Mouse (Mus musculus): ENCODE data around the gene Ccdc110. TPM values are rescaled to one million over a fixed set of nuclear protein-coding genes. Genes with fewer than 3 reads are reported as not detected.

The Ccdc110 gene
- total and polyA plus RNA-seq, 3 experiments = not detected

DNA sequence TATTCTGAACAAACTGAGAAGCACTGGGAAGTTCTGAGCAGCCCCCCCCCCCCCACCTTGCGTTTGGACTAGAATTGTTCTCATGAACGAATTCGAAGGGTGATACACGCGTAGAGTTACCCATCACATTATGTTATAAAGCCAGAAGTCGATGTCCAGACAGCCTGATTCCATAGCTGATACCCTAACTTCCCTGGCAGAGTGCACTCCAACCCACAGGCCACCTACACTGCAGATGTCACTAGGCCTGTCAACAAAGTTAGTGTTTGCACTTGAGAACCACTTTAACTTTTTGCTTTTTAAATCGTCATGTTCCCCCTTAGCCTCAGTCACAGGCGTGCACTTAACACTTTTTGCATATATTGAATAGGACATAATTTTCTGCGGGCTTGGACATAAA lies 2.6 kb downstream of the Ccdc110 start:
- TF ChIP-seq JUND (IDR thresholded peaks at IDR 0.05; ENCODE audit: low read depth, low read length) (no peak), GABPA (IDR thresholded peaks at IDR 0.05; ENCODE audit: low read depth, low read length) (no peak), CTCF (IDR thresholded peaks at IDR 0.05 in 2 of 3, conservative IDR thresholded peaks at IDR 0.05 in 1 of 3; ENCODE audit: control insufficient read depth in 1 of 3, insufficient read depth in 1 of 3, low read depth in 2 of 3, low read length in 3 of 3, poor library complexity in 1 of 3, severe bottlenecking in 1 of 3) (no peak), SIN3A (IDR thresholded peaks at IDR 0.05; ENCODE audit: low read length) (no peak)
- no peak for DNase-seq (ENCODE audit: low read depth, low spot score)
- Histone ChIP-seq H3K27ac (ENCODE audit: control insufficient read depth, low read depth, low read length) (no peak overlapping the region), H3K79me2 (ENCODE audit: control insufficient read depth, insufficient read depth, low read length, poor library complexity) (no peaks in the 10 kb centered on the region), H3K4me3 (ENCODE audit: control insufficient read depth in 1 of 2, insufficient read depth in 1 of 2, low read depth in 2 of 2, low read length in 2 of 2) (no peak overlapping the region), H3K9me3 (replicated peaks; ENCODE audit: insufficient read depth, low read length) (no peaks in the 10 kb centered on the region), H3K27me3 (ENCODE audit: control insufficient read depth in 1 of 2, insufficient read depth in 2 of 2, low read length in 2 of 2) (peaks cover 0 to 2% of the 10 kb centered on the region in 2 experiments; a peak in 1 of 4 replicates), H3K9ac (ENCODE audit: control insufficient read depth, low read depth, low read length, poor library complexity, severe bottlenecking) (no peak overlapping the region), H3K36me3 (ENCODE audit: control insufficient read depth in 1 of 2, insufficient read depth in 2 of 2, low read length in 2 of 2) (no peaks in the 10 kb centered on the region), H3K4me1 (ENCODE audit: control insufficient read depth in 1 of 2, insufficient read depth in 2 of 2, low read length in 2 of 2) (no peaks in the 10 kb centered on the region)

- Histone ChIP-seq H3K27ac (ENCODE audit: control insufficient read depth, low read depth, low read length) (no peak overlapping the region), H3K9me3 (replicated peaks; ENCODE audit: insufficient read depth, low read length) (no peaks in the 10 kb centered on the region), H3K27me3 (ENCODE audit: control insufficient read depth in 1 of 2, insufficient read depth in 2 of 2, low read length in 2 of 2) (no peaks in the 10 kb centered on the region; a peak in 1 of 4 replicates), H3K4me1 (ENCODE audit: control insufficient read depth in 1 of 2, insufficient read depth in 2 of 2, low read length in 2 of 2) (no peaks in the 10 kb centered on the region), H3K36me3 (ENCODE audit: control insufficient read depth in 1 of 2, insufficient read depth in 2 of 2, low read length in 2 of 2) (no peaks in the 10 kb centered on the region), H3K9ac (ENCODE audit: control insufficient read depth, low read depth, low read length, poor library complexity, severe bottlenecking) (no peak overlapping the region), H3K4me3 (ENCODE audit: control insufficient read depth in 1 of 2, insufficient read depth in 1 of 2, low read depth in 2 of 2, low read length in 2 of 2) (no peak overlapping the region), H3K79me2 (ENCODE audit: control insufficient read depth, insufficient read depth, low read length, poor library complexity) (no peaks in the 10 kb centered on the region)
- no peak for DNase-seq (ENCODE audit: low read depth, low spot score)
- TF ChIP-seq POLR2AphosphoS5 (IDR thresholded peaks at IDR 0.05; ENCODE audit: borderline replicate concordance, low read depth, low read length) (no peak), KAT2A (conservative IDR thresholded peaks at IDR 0.05; ENCODE audit: low read depth, low read length) (no peak), EP300 (IDR thresholded peaks at IDR 0.05; ENCODE audit: low read depth in 1 of 2, low read length in 2 of 2) (no peak), UBTF (IDR thresholded peaks at IDR 0.05; ENCODE audit: borderline replicate concordance, insufficient read depth, low read depth, low read length) (no peak), CHD1 (IDR thresholded peaks at IDR 0.05; ENCODE audit: low read depth, low read length) (no peak), RCOR1 (IDR thresholded peaks at IDR 0.05; ENCODE audit: low read depth, low read length) (no peak), GABPA (IDR thresholded peaks at IDR 0.05; ENCODE audit: low read depth, low read length) (no peak), MAFK (IDR thresholded peaks at IDR 0.05; ENCODE audit: borderline replicate concordance, low read depth, low read length) (no peak)
Observed at GRCm38 (mm10) chr8:45946283-45946682, 11.9 kb downstream of the Ccdc110 start.

- TF ChIP-seq UBTF (IDR thresholded peaks at IDR 0.05; ENCODE audit: borderline replicate concordance, insufficient read depth, low read depth, low read length) = no peak
- TF ChIP-seq USF2 (IDR thresholded peaks at IDR 0.05; ENCODE audit: borderline replicate concordance in 1 of 2, insufficient read depth in 1 of 2, low read depth in 1 of 2, low read length in 2 of 2) = no peak
- TF ChIP-seq E2F4 (IDR thresholded peaks at IDR 0.05; ENCODE audit: borderline replicate concordance, low read depth, low read length) = no peak
- TF ChIP-seq SMC3 (IDR thresholded peaks at IDR 0.05; ENCODE audit: low read depth, low read length) = no peak
- TF ChIP-seq CTCF (IDR thresholded peaks at IDR 0.05 in 2 of 3, conservative IDR thresholded peaks at IDR 0.05 in 1 of 3; ENCODE audit: control insufficient read depth in 1 of 3, insufficient read depth in 1 of 3, low read depth in 2 of 3, low read length in 3 of 3, poor library complexity in 1 of 3, severe bottlenecking in 1 of 3) = no peak
- no peak overlapping the region for H3K4me3 ChIP-seq (ENCODE audit: control insufficient read depth in 1 of 2, insufficient read depth in 1 of 2, low read depth in 2 of 2, low read length in 2 of 2)
- no peaks in the 10 kb centered on the region for H3K36me3 ChIP-seq (ENCODE audit: control insufficient read depth in 1 of 2, insufficient read depth in 2 of 2, low read length in 2 of 2)
- H3K79me2 ChIP-seq (ENCODE audit: control insufficient read depth, insufficient read depth, low read length, poor library complexity) = no peaks in the 10 kb centered on the region
- H3K9me3 ChIP-seq (replicated peaks; ENCODE audit: insufficient read depth, low read length) = no peaks in the 10 kb centered on the region
- H3K9ac ChIP-seq (ENCODE audit: control insufficient read depth, low read depth, low read length, poor library complexity, severe bottlenecking) = no peak overlapping the region
- no peaks in the 10 kb centered on the region for H3K4me1 ChIP-seq (ENCODE audit: control insufficient read depth in 1 of 2, insufficient read depth in 2 of 2, low read length in 2 of 2)
- no peak for DNase-seq (ENCODE audit: low read depth, low spot score)
- H3K27me3 ChIP-seq (ENCODE audit: control insufficient read depth in 1 of 2, insufficient read depth in 2 of 2, low read length in 2 of 2) = no peaks in the 10 kb centered on the region; a peak in 1 of 4 replicates
- no peak overlapping the region for H3K27ac ChIP-seq (ENCODE audit: control insufficient read depth, low read depth, low read length)
Observed at GRCm38 (mm10) chr8:45950622-45951021, 16.2 kb downstream of the Ccdc110 start.
